Mouse (Mus musculus) monocyte, adult 5-6 weeks (primary cell): ENCODE data around the gene Mpp2. TPM values are rescaled to one million over a fixed set of nuclear protein-coding genes. Genes with fewer than 3 reads are reported as not detected.

Source experiments
- ATAC-seq: fragments of 153-309, 156-312 bp; replicated peaks from 2 replicates; pipeline ENCODE4 v1.8.0; 2017; ENCODE audit warnings: mild to moderate bottlenecking; ENCODE audit not compliant: low TSS enrichment, insufficient number of reproducible peaks, severe bottlenecking, poor library complexity, low FRiP score
- total RNA-seq: library from RNA; stranded (forward); fragments of 200-1000, 200-491, 200-594 nt; gene quantifications from 3 replicates; pipeline ENCODE4 v1.2.3, GENCODE M21; 2017

Mpp2 gene
- total RNA-seq, 1 experiment from 2014 or later, result not detected

DNA sequence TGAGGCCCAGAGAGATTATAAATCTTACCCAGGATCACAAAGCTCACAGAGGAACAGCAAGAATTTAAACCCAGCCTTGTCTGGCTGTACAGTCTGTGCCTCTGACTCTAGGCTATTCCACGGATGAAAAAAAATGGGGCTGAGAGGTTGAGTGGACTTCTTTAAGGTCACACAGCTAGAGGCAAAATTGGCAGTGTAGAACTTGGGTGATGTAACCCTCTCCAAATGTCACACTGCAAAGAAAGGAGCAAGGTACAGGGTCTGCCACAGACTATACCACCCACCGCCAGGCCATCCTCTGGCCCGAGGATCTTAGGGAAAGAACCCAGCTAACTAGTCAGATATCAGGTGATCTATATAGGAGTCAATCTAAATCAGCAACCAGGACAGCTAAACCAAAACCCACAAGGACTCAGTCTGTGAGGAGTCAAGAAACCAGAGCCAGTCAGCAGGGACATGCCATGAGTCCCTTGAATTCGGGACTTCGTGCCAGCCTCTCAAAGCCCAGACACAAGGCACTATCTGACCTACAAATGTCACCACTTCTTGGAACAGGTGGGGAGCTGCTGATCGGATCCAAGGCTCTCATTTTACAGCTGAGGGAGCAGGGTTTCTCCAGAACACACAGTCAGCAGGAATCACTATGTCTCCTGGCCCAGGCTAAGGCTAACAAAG, 64.1 kb downstream of the Mpp2 start:
- ATAC-seq, result no peak

DNA sequence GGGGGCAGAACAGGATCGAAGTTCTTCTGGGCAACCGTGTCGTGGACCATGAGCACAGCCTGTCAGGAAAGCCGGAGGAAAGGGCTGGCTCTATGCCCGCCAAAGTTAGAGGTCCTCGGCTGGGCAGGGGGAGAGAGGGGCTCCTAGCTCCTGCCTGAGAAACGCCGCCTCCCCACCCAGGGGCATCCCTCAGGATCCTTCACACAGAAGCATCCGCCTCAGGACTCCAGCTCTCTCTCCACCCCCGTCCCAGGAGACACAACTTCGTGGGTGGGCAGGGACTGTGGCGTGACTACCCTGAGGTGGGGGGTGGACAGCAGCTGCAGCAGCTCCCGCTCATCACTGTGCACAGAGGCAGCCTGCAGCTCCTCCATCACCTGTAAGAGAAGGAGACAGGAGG, 64.9 kb downstream of the Mpp2 start:
- no peak for ATAC-seq

DNA sequence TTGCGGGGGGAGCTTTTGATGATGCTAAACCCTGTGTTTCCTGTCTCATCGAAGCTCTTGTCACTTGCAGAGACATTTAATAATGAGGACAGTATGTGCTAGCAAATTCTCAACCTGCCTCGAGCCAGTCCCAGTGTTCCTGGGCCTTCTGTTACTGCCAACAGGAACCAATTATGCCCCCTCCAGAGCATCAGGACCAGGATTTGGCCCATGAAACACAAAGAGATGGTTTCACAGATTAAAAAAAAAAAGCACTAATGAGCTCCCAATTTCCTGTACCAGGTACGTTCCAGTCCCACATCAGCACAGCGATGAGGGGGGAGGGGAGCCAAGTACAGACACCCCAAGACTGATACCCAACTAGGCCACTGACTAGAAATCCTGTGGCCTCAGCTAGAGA, 67.1 kb downstream of the Mpp2 start:
- no peak for ATAC-seq

DNA sequence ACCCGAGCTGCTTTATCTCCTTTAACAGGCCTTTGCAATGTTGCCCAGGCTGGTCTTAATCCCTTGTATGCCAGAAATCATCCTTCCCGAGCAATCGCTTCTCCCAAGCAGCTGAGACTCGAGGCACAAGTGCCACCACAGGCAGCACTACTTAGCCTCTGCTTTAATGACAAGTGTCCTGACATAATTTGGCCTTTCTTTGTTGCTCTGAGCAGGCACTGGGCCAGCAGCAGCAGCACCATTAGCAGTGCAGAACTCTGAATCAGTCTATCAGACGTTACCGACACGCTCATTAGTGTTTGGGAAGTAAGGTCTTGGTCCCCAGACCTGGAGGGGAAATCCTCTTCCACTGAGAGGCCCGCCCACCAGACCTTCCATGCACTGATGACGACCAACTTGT, 68.6 kb downstream of the Mpp2 start:
- ATAC-seq, result no peak

DNA sequence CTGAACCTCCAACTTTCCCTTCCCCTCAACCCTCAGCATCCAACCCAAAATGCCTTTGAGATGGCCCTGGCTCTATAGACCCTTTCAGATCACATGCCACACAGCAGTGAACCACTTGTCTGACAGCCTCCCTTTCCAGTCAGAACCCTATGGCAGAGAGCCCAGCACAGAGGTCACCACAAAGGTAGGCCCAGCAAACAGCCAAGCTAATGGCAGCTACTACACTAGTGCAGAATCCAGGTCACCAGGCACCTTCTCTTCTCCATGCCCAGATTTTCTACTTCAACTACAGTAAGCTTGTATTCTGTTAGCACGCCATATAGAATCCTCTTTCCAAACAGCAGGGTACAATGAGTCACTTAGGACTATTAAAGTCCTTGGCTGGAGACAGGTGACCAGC, 72.2 kb downstream of the Mpp2 start:
- ATAC-seq, result no peak

DNA sequence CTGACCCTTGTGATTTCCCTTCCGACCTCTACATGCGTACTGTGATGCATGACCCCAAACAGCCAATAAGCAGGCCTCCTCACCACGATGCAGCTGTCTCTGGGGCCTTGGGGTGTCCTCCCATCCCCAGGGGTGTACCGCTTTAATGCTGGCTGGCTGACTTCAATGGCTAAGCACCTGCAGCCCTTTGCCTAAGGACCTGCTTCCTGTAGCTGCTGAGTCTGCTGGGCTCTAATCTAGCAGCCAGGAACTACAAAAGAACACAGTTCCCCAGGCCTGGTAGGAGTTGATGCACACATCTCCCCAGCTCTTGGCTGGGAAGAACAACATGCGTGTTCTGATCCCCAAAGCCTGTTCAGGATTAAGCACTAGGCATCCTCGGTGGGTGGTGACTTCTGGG, 72.8 kb downstream of the Mpp2 start:
- no peak for ATAC-seq

DNA sequence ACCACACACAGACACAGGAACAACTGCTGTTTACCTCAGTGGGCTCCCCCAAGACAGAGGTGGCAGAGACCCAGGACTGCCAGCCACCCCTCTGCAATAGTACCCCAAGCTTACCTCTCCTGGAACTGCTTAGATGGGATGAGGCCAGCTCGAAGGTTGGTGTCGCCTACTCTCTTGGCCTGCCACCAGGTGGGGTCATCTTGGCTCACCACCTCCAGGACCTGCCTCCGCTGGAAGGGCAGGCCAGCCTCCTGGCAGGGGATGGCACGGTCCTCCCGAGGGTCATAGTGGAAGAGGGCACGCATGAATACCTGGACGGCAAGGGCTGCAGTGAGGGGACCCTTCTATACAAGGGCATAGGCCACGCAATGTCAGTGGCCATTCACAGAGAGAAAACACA, 75.1 kb downstream of the Mpp2 start:
- no peak for ATAC-seq

DNA sequence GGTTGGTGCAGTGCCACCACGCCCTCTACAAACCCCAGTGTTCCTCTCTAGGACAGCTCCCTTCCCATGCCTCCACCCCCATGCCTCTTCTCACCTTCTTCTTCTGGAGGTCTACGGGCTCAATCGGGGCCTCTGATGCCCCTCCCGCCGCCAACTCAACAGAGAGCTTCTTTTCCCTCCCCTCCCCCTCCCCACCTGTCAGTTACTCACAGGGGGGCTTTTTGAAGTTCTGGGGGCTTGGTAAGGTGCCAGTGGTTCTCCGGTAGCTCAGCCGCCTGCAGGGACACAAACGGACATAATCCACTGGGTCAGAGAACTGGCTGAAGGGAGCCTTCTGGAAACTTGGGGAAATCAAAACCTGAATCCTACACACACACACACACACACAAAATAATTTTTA, 76.8 kb downstream of the Mpp2 start:
- no peak for ATAC-seq

DNA sequence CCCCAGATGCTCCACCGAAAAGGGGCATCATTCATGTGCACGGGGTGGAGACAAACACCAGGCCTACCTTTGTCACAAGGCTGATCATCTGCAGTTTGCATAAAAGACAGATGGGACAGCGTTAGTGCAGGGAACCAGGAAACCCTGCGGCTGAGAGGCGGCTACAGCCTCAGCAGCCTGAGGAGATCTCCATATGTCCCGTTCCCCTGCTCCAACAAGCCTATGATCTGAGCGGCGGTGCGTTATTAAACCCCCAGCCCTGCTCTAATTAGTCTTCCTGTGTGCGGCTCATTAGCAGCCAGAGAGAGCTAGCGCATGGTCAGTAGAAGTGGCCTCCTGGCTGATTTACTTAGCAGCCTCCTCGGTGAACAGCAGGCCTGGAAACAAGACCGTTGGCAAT, 78.2 kb downstream of the Mpp2 start:
- ATAC-seq, result no peak

DNA sequence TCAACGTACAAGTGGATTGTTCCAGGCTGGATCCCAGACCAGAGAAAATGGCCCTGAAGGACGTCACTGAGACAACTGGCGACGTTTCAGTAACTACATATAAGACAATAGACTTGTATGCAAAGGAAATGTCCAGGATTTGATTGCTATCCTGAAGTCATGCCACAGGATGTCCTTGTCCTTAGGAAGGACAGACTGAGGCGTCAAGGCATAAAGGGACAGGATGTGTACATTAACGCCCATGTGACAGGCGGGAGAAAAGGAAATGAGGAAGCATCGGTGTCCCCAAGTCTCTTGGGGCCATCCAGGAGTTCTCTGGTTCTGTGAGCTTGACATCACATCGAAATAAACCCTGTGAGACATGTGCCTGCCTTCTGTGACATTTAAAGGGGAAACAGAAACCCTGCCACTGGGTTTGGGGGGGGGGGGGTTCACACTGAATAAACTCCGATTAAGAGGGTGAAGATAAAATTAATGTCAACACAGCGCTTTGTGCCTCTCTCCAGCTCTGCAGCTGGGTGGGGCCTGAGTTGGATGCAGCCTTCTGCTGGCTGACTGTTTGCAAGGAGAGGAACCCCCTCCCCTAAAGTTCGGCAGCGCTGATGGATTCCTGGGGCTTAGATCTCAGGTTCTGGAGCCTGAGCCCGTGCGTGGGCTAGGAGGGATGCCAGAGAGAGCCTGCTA, 79.2 kb downstream of the Mpp2 start:
- ATAC-seq, result no peak

DNA sequence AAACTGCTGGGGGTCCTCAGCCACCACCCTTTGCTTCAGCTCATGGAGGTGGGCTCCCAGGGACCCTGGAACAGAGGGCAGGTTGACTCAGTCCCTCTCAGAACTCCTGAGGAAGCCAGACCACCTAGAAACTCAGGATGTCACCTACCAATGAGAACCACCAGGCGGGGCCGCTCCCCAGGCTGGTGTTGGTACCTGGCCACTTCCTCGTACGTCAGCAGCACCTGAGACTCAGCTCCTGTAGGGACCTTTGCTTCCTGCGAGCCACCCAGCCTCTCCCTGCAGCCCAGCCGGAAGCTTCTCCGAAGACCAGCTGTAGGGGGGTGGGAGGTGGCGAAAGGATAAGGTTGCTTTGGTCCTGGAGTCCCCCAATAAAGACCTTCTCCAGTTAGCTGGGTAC, 79.9 kb downstream of the Mpp2 start:
- no peak for ATAC-seq

Other genes starting within 250 kb of the Mpp2 start
- gene Meox1, start 194.1 kb downstream of the Mpp2 start, total RNA-seq, result not detected in 3 replicates
- not detected in 3 replicates for gene Sost, start 121.5 kb downstream of the Mpp2 start, total RNA-seq
- 2.4 TPM in 1 of 3 replicates, not detected in the others for gene Cfap97d1, start 104.2 kb downstream of the Mpp2 start, total RNA-seq
- 32.4 to 36.2 TPM (median 35.3 TPM) in 3 replicates for gene Dusp3, start 101.5 kb downstream of the Mpp2 start, total RNA-seq
- gene Mpp3, start 60.1 kb downstream of the Mpp2 start, total RNA-seq, result not detected in 3 replicates
- gene Cd300lg, start 47.0 kb downstream of the Mpp2 start, total RNA-seq, result 2.0 to 8.0 TPM (median 3.3 TPM) in 3 replicates
- gene Ppy, start 12.8 kb upstream of the Mpp2 start, total RNA-seq, result not detected in 3 replicates
- not detected in 3 replicates for gene Pyy, start 19.3 kb upstream of the Mpp2 start, total RNA-seq
- gene Nags, start 57.0 kb upstream of the Mpp2 start, total RNA-seq, result not detected in 3 replicates
- gene Tmem101, start 67.9 kb upstream of the Mpp2 start, total RNA-seq, result 3.1 to 9.5 TPM (median 5.5 TPM) in 3 replicates
- gene Lsm12, start 96.8 kb upstream of the Mpp2 start, total RNA-seq, result 26.7 to 93.0 TPM (median 26.9 TPM) in 3 replicates
- gene G6pc3, start 101.1 kb upstream of the Mpp2 start, total RNA-seq, result 6.1 to 10.7 TPM (median 9.1 TPM) in 3 replicates
- gene Hdac5, start 141.7 kb upstream of the Mpp2 start, total RNA-seq, result 46.5 to 54.0 TPM (median 51.7 TPM) in 3 replicates
- gene BC030867, start 160.4 kb upstream of the Mpp2 start, total RNA-seq, result not detected in 3 replicates
- gene Asb16, start 180.2 kb upstream of the Mpp2 start, total RNA-seq, result not detected in 3 replicates
- gene Tmub2, start 196.4 kb upstream of the Mpp2 start, total RNA-seq, result 25.7 to 34.3 TPM (median 26.5 TPM) in 3 replicates
- 29.9 to 43.6 TPM (median 29.9 TPM) in 3 replicates for gene Atxn7l3, start 208.1 kb upstream of the Mpp2 start, total RNA-seq
- gene Ubtf, start 231.2 kb upstream of the Mpp2 start, total RNA-seq, result 160 to 166 TPM (median 161 TPM) in 3 replicates